Mouse (Mus musculus) hindbrain, embryonic 14.5 days (tissue): ENCODE measurements around the gene Dmbx1. TPM values are rescaled to one million over a fixed set of nuclear protein-coding genes. Genes with fewer than 3 reads are reported as not detected.

Experiments used
- ATAC-seq: fragments of 200-750 bp; cut with Nextera tagmentation; 2 replicates; pipeline ENCODE4 v1.8.0; 2017; ENCODE audit warnings: moderate number of reproducible peaks, mild to moderate bottlenecking, moderate TSS enrichment, moderate library complexity; ENCODE audit not compliant: low FRiP score
- DNase-seq: peaks from one replicate; pipeline ENCODE4 v3.0.0-alpha.2; 2015; ENCODE audit warnings: low spot score
- H3K27ac ChIP-seq: fragments of 300-500 bp; sonication (generic); 2 replicates; pipeline ENCODE4 v1.5.1; 2014; ENCODE audit warnings: mild to moderate bottlenecking, moderate library complexity
- H3K27me3 ChIP-seq: fragments of 300-500 bp; sonication (generic); 2 replicates; pipeline ENCODE4 v1.6.1; 2014; ENCODE audit warnings: mild to moderate bottlenecking, low read length, mixed read lengths; ENCODE audit not compliant: control insufficient read depth, insufficient read depth
- H3K36me3 ChIP-seq: fragments of 300-500 bp; sonication (generic); replicated peaks from 2 replicates; pipeline ENCODE4 v1.6.1; 2014; ENCODE audit not compliant: control insufficient read depth, insufficient read depth
- H3K4me1 ChIP-seq: fragments of 300-500 bp; sonication (generic); replicated peaks from 2 replicates; pipeline ENCODE4 v1.6.1; 2014; ENCODE audit warnings: antibody characterized with exemption, low read length, mixed read lengths; ENCODE audit not compliant: control insufficient read depth, insufficient read depth
- H3K4me2 ChIP-seq: fragments of 300-500 bp; sonication (generic); replicated peaks from 2 replicates; pipeline ENCODE4 v1.6.1; 2014; ENCODE audit warnings: mild to moderate bottlenecking, moderate library complexity
- H3K4me3 ChIP-seq: fragments of 300-500 bp; sonication (generic); replicated peaks from 2 replicates; pipeline ENCODE4 v1.5.1; 2014; ENCODE audit warnings: mild to moderate bottlenecking, low read length
- H3K9ac ChIP-seq: fragments of 300-500 bp; sonication (generic); 2 replicates; pipeline ENCODE4 v1.6.1; 2014
- H3K9me3 ChIP-seq: fragments of 300-500 bp; sonication (generic); 2 replicates; pipeline ENCODE4 v1.6.1; 2016; ENCODE audit warnings: low read length; ENCODE audit not compliant: control insufficient read depth
- WGBS: fragments of 180-500 bp; shearing (Covaris S2); extraction: QIAGEN DNeasy Blood & Tissue Kit; methylation state at CpG from one replicate; pipeline ENCODE4 v1.1.7; 2014; 5-methylcytosine and 5-hydroxymethylcytosine counted together
- polyA plus RNA-seq: library from polyadenylated mRNA; unstranded; fragments of >200 nt; fragmentation: Nextera tagmentation; extraction: Ambion mirVana; gene quantifications from 2 replicates; pipeline ENCODE4 v1.2.1, GENCODE M21; 2014

The Dmbx1 gene
- polyA plus RNA-seq, 1 experiment from 2014 or later = 2.7 TPM

DNA sequence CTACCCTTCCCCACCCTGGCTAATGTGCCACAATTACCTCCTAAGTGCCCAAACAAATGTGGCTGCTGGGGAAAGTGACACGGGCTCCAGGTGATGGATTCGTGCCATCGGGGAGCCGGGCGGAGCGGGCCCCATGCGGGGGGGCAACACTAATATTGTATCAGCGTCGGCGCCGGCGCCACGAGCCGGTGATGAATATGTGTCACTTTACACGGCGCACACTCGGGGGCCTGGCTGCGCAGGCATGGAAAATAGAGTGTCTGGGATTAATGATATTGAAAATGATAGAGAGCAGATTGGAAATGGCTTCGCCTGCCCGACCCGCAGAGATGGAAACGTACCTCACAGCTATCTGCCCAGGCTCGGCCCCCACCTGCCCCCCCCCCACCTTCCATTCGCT lies 32.8 kb upstream of the Dmbx1 start:
- H3K27me3 ChIP-seq = peaks cover 74% of the 10 kb centered on the region
- peak overlapping the region; percentile 25 for H3K4me2 ChIP-seq
- ATAC-seq = peak; percentile 46

DNA sequence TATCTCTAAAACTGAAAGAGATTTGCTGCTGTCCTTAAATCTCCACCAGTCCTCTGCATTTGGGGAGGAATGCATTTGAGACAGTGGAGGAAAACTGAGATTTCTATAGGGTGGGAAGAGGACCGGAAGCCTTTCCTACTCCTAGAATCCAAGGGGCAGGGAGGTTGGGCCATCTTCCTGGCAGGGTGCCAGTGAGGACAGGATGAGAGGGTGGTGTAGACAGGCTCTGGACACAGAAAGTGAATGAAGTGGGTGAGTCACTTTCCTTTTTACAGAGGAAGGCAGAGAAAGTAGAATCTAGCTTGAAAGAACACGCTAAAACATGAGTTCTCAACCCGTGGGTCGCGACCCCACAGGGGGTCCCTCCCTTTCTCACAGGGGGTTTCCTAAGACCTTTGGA lies 24.7 kb upstream of the Dmbx1 start:
- H3K27ac ChIP-seq = no peak overlapping the region
- peaks cover 23% of the 10 kb centered on the region; the same call in 1 of the 2 replicates for H3K4me1 ChIP-seq
- H3K9ac ChIP-seq = no peak overlapping the region
- no peaks in the 10 kb centered on the region for H3K9me3 ChIP-seq
- ATAC-seq = no peak
- H3K4me2 ChIP-seq = no peak overlapping the region
- no peaks in the 10 kb centered on the region for H3K36me3 ChIP-seq
- peaks cover 92% of the 10 kb centered on the region for H3K27me3 ChIP-seq
- WGBS = 14% methylated on average over 5 of the region's 5 CpGs
- H3K4me3 ChIP-seq = no peak overlapping the region
- DNase-seq = no peak

More for the DNA sequence above, 32.8 kb upstream of the Dmbx1 start:
- Histone ChIP-seq H3K9me3 (no peaks in the 10 kb centered on the region), H3K9ac (no peak overlapping the region), H3K27ac (no peak overlapping the region), H3K4me3 (no peak overlapping the region), H3K36me3 (no peaks in the 10 kb centered on the region), H3K4me1 (peaks cover 5% of the 10 kb centered on the region)
- no peak for DNase-seq
- 42% methylated on average over 24 of the region's 24 CpGs for WGBS

DNA sequence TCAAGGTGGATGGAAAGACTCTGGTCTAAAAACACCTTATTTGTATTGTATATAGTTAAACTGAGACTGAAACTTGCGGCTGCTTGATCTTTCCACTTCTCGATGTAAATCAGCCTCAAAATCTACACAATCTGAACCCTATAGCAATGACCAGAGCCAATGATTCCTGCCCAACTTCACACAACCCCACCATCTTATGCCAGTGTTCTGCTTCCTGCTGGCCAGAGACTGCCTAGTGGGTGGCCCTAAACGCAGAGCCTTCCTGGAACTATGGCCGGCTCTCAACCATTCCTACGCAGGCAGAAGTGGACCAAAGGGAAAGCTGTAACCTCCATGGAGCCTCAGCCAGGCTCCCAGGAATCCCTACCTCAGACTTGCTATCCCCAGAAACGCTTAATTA lies 24.0 kb upstream of the Dmbx1 start:
- peak overlapping the region; percentile 77; the same call in 1 of the 2 replicates for H3K4me2 ChIP-seq
- H3K9ac ChIP-seq = no peak overlapping the region
- 9% methylated on average over 6 of the region's 6 CpGs for WGBS
- H3K36me3 ChIP-seq = no peaks in the 10 kb centered on the region
- H3K27ac ChIP-seq = no peak overlapping the region
- no peaks in the 10 kb centered on the region for H3K9me3 ChIP-seq
- DNase-seq = no peak
- no peak for ATAC-seq
- H3K4me3 ChIP-seq = no peak overlapping the region
- peaks cover 88% of the 10 kb centered on the region for H3K27me3 ChIP-seq
- peaks cover 23% of the 10 kb centered on the region; the same call in 1 of the 2 replicates for H3K4me1 ChIP-seq

- peaks cover 85% of the 10 kb centered on the region for H3K27me3 ChIP-seq
- WGBS = under 1% methylated on average over 76 of the region's 79 CpGs
Observed at GRCm38 (mm10) chr4:115962671-115963412, 23.1 kb upstream of the Dmbx1 start.

DNA sequence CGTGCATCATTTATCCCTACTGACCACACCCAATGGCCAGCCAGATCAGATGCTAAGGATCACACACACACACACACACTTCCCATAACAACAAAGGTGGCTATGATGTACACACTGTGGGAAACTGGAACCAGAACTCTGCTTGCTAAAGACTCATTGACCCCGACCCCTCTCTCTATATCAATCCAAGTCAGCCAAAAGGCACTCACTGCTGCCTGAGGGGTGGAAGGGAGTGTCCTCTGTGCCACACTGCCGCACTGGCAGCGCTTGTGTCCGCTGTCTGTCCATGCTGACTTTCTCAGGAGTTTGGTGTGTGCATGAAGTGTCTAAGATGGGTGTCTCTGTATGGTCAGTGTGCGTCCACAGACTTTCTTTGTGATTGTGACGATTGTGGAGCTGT lies 22.3 kb upstream of the Dmbx1 start:
- Histone ChIP-seq H3K27me3 (peaks cover 87% of the 10 kb centered on the region), H3K9ac (no peak overlapping the region), H3K4me1 (peaks cover 23% of the 10 kb centered on the region; the same call in 1 of the 2 replicates), H3K9me3 (no peaks in the 10 kb centered on the region), H3K4me3 (no peak overlapping the region), H3K36me3 (no peaks in the 10 kb centered on the region), H3K4me2 (peak overlapping the region; percentile 77), H3K27ac (no peak overlapping the region)
- ATAC-seq (0 out of 2 replicates have a peak, but pooled peaks have one; percentile 12), DNase-seq (no peak)
- 5% methylated on average over 7 of the region's 7 CpGs for WGBS

More at GRCm38 (mm10) chr4:115962671-115963412, 23.1 kb upstream of the Dmbx1 start:
- Histone ChIP-seq H3K36me3 (no peaks in the 10 kb centered on the region), H3K4me2 (peak overlapping the region; percentile 77), H3K27ac (no peak overlapping the region), H3K9me3 (no peaks in the 10 kb centered on the region), H3K4me3 (peak overlapping the region; percentile 58), H3K4me1 (peaks cover 23% of the 10 kb centered on the region; the same call in 1 of the 2 replicates), H3K9ac (peak overlapping the region; percentile 66)
- peak; percentile 68 for DNase-seq
- peak; percentile 72 for ATAC-seq

GRCm38 (mm10) chr4:115959546-115959945 lies 19.8 kb upstream of the Dmbx1 start:
- H3K4me1 ChIP-seq = peaks cover 20% of the 10 kb centered on the region; the same call in 1 of the 2 replicates
- H3K36me3 ChIP-seq = no peaks in the 10 kb centered on the region
- no peak overlapping the region for H3K27ac ChIP-seq
- no peak for DNase-seq
- no peak overlapping the region for H3K9ac ChIP-seq
- H3K27me3 ChIP-seq = peaks cover 88% of the 10 kb centered on the region
- ATAC-seq = no peak
- no peaks in the 10 kb centered on the region for H3K9me3 ChIP-seq
- H3K4me3 ChIP-seq = no peak overlapping the region
- H3K4me2 ChIP-seq = no peak overlapping the region

- H3K4me2 ChIP-seq = peak overlapping the region; percentile 42
- H3K4me1 ChIP-seq = 0 out of 2 replicates have a peak, but pooled peaks cover 4% of the 10 kb centered on the region
- no peak overlapping the region for H3K27ac ChIP-seq
- DNase-seq (no peak), ATAC-seq (peak; percentile 22; the same call in 1 of the 2 replicates)
- peaks cover 85% of the 10 kb centered on the region for H3K27me3 ChIP-seq
- H3K36me3 ChIP-seq = no peaks in the 10 kb centered on the region
- peak overlapping the region; percentile 21; the same call in 1 of the 2 replicates for H3K9ac ChIP-seq
- WGBS = 4% methylated on average over 3 of the region's 3 CpGs
- no peak overlapping the region for H3K4me3 ChIP-seq
- no peaks in the 10 kb centered on the region for H3K9me3 ChIP-seq
Observed at GRCm38 (mm10) chr4:115955494-115955775, 15.7 kb upstream of the Dmbx1 start.

- H3K9me3 ChIP-seq = no peaks in the 10 kb centered on the region
- H3K36me3 ChIP-seq = no peaks in the 10 kb centered on the region
- H3K4me2 ChIP-seq = peak overlapping the region; percentile 42
- H3K4me3 ChIP-seq = peak overlapping the region; percentile 11; the same call in 1 of the 2 replicates
- 4% methylated on average over 19 of the region's 19 CpGs for WGBS
- ATAC-seq (peak; percentile 38; the same call in 1 of the 2 replicates), DNase-seq (no peak)
- H3K4me1 ChIP-seq = 0 out of 2 replicates have a peak, but pooled peaks cover 4% of the 10 kb centered on the region
- peaks cover 86% of the 10 kb centered on the region for H3K27me3 ChIP-seq
- H3K9ac ChIP-seq = peak overlapping the region; percentile 21
- no peak overlapping the region for H3K27ac ChIP-seq
Observed at GRCm38 (mm10) chr4:115954656-115955493, 15.1 kb upstream of the Dmbx1 start.

- 16% methylated on average over 5 of the region's 5 CpGs for WGBS
- Histone ChIP-seq H3K4me2 (no peak overlapping the region), H3K27me3 (peaks cover 92% of the 10 kb centered on the region), H3K4me3 (no peak overlapping the region), H3K36me3 (no peaks in the 10 kb centered on the region), H3K4me1 (0 out of 2 replicates have a peak, but pooled peaks cover 4% of the 10 kb centered on the region), H3K27ac (no peak overlapping the region), H3K9ac (no peak overlapping the region), H3K9me3 (no peaks in the 10 kb centered on the region)
- DNase-seq (no peak), ATAC-seq (no peak)
Observed at GRCm38 (mm10) chr4:115953559-115953958, 13.8 kb upstream of the Dmbx1 start.
